Mouse (Mus musculus) ovary, adult 18-20 months (tissue): ENCODE measurements around the gene Vwa3a.
A peak's percentile ranks its signal among the peaks of the same experiment; 100 is the strongest.

Source experiments
- DNase-seq: peaks from one replicate; pipeline ENCODE4 v3.0.0; 2022; ENCODE audit warnings: low spot score, mixed read lengths

Vwa3a gene

GRCm38 (mm10) chr7:120746821-120747220 lies 7.7 kb downstream of the Vwa3a start:
- no peak for DNase-seq

DNA sequence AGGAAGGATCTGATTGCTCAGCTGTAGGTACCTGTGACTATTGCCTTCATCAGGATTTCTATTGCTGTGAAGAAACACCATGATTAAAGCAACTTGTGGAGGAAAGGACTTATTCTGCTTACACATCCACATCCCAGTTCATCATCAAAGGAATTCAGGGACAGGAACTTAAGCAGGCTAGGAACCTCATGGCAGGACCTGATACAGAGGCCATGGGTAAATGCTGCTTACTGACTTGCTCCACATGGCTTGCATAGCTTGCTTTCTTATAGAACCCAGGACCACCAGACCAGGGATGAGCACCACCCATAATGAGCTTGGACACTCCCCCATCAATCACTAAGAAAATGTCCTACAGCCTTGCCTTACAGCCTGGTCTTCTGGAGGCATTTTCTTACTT lies 9.4 kb downstream of the Vwa3a start:
- no peak for DNase-seq

DNA sequence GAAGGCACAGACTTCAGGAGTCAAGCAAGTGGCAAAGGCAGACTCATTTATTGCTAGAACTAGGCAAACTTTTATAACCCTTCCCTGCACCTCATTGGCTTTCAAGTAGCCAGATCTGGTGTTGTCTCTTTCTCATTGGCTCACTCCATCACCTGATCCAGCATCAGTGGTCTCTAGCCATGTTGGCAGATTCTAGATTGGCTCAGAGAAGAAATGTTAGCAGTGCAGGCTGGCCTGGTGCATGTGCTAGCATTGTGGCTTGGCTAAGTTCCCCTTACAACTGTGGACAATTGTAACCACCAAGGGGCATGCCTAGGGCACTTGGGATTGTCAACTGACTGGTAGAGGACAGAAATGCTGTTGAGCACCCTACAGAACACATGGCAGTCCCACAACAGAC lies 12.2 kb downstream of the Vwa3a start:
- no peak for DNase-seq

DNA sequence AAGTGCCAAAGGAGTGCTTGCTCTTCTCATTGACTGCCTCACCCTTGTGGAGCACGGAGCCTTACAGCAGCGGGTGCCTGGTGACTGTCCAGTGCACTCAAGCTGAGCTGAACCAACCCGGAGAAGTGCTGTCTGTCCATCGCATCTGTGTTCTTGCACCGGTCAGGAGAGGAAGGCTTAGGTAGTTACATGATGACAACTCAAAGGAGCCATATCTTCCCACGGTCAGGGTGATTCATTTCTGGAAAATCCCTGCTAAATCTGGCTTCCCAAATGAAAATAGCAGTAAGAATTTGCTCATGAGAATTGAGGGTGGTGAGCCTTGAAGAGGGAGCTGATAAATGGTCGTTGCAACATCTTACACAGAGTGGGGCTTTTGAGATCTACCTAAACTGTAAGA lies 12.8 kb downstream of the Vwa3a start:
- no peak for DNase-seq

- peak; percentile 38 for DNase-seq
These were observed 15.6 kb downstream of the Vwa3a start for GRCm38 (mm10) chr7:120754671-120755070.

- no peak for DNase-seq
These were observed 28.3 kb downstream of the Vwa3a start for GRCm38 (mm10) chr7:120767369-120767768.

DNA sequence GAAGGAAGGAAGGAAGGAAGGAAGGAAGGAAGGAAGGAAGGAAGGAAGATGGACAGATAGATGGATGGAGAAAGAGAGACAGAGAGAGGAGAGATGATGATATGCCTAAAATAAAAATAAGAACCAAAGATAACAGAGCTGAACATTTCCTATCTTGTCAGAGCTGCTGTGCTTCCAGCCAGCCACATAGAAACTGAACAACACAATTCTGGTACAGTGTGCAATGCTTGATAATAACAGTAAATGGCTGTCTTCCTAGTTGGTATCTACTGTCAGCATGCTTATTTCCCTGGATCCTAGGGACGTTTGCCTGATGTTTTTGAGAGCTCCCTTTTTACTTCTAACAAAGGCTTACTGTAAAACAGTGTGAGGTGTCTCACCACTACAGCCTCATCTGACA lies 32.3 kb downstream of the Vwa3a start:
- DNase-seq: no peak

DNA sequence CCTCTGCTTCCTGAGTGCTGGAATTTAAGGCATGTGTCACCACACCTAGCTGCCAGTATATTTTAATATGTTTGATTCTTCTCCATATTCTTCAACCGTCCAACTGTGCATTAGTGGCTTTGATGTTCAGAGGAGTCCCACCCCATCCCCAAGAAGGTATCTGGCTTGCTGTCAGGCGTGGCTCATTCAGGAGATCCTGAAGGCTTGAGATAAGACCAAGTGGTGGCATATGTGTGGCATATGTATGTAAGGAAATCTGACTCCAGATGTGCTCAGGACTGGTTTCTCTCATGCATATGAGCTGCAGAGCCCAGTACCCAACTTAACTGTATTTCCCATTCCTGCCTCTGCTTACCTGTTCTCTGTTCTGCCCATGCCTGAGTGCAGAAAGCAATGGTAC lies 38.9 kb downstream of the Vwa3a start:
- no peak for DNase-seq

DNA sequence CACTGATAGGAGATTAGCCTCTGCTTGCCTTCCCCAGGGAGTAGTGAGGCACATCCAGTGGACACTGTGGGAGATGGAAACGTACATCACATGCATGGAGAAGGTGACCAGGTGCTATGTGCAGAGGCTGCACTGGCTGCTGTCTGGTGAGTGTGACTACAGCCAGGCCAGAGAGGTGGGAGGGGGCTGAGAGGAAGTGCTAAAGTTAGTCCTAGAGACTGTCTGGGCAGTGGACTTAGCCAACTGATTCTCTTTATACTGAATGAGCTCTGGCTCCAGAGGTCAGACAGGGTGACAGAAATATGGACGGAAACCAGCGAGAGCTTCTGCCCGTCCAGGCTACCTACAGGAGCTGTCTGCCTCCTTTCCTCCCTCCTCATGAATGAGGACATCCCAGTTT lies 56.4 kb downstream of the Vwa3a start:
- DNase-seq: no peak

DNA sequence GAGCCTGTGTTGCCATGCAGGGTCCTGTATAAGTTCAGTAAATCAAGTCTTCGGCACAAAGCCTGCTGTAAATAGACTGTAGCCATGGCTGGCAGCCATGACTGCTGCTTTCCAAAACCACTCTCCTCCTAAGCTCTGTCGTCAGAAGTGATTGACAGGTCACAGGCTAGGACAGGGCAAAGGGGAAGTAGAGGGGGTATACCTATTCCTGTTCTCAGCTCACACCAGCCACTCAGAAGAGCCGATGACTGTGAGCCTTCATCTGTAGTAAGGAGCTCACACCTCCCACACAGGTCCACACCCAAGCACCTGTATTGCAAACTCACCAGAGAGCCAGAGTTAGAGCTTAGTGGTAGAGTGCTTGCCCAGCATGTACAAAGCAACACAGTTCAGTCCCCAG lies 57.3 kb downstream of the Vwa3a start:
- no peak for DNase-seq

GRCm38 (mm10) chr7:120803268-120803667 lies 64.2 kb downstream of the Vwa3a start:
- DNase-seq: no peak

DNA sequence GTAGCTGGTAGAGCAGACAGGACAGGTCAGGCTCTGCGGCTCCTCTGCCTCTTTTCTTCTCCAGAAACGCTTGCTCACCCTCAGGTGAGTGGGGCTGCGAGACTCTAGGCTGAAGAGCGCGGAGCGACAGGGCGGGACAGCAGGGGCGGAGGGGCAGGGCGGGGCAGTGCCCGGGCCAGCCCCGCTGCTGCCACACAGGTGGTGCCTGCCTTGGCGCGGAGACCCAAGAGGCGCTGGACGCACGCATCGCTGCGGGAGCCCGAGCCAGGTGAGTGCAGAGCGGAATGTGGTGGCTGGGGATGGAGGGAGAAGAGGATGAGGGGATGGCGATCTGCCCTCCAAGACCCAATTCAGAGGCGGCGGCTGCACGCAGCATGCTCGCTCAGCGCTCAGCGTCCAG lies 70.6 kb downstream of the Vwa3a start:
- DNase-seq: no peak

GRCm38 (mm10) chr7:120811834-120812415 lies 72.8 kb downstream of the Vwa3a start, which contains the start of gene Gm5737:
Gene Gm5737, plus strand, starts transcription at chr7:120812365.
- DNase-seq: no peak

DNA sequence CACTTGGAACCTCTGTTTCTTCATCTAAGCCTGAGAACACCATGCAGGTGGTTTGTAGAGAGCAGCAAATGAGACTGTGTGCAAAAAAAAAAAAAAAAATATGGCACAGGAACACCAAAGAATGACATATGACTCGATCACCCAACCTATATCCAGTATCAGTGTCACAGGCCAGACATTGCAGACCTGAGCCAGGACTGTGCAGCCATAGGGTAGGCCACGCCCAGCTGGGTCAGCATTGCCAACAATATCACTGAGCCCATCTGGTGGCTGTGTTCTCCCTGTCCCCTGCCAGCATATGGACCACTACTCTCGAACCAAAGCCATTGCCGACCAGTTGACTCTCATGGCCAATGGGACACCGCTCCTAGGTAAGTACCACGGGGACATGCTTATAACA lies 78.4 kb downstream of the Vwa3a start:
- DNase-seq: no peak

DNA sequence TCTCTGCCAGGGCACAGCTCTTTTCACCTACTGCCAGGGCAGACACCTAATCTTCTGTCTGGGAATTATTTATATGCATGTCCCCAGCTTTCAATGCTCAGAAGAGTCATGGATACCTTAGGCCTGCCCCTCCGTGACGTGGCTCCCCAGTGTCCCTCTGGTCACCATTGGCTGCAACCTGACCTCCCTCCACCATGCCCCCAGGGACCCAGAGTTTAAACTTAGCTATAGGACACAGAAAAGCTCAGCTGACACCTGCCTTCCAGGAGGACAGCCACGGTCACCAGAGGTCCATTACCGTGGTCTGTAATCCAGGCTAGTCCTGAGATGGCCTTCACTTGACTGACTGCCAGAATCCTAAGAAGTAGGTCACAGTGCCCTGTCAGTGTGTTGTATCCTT lies 80.3 kb downstream of the Vwa3a start:
- DNase-seq: no peak

- DNase-seq: peak; percentile 27
These were observed 84.1 kb downstream of the Vwa3a start for GRCm38 (mm10) chr7:120823248-120823647.

DNA sequence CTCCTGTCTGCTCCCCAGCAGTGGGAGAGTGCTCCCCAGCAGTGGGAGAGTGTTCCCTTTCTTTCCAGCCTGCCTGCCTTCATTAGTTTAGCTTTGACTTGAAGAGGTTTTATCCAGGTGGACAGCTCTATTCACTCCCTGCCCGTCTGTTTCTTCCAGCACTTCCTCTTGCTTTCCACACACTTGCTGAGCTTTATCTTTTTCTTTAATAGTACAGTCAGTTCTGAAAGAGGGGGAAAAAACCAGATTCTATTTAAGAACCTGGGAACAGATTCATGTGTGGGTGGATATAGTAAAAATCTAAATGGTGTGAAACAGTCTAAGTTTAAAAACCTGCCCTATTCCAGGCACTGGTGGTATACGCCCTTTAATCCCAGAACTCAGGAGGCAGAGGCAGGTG lies 86.0 kb downstream of the Vwa3a start:
- DNase-seq: no peak

- DNase-seq: no peak
These were observed 87.3 kb downstream of the Vwa3a start for GRCm38 (mm10) chr7:120826408-120826807.

GRCm38 (mm10) chr7:120830431-120831381 lies 91.6 kb downstream of the Vwa3a start:
- DNase-seq: peak; percentile 19

- no peak for DNase-seq
These were observed 95.3 kb downstream of the Vwa3a start for GRCm38 (mm10) chr7:120834426-120834825.

DNA sequence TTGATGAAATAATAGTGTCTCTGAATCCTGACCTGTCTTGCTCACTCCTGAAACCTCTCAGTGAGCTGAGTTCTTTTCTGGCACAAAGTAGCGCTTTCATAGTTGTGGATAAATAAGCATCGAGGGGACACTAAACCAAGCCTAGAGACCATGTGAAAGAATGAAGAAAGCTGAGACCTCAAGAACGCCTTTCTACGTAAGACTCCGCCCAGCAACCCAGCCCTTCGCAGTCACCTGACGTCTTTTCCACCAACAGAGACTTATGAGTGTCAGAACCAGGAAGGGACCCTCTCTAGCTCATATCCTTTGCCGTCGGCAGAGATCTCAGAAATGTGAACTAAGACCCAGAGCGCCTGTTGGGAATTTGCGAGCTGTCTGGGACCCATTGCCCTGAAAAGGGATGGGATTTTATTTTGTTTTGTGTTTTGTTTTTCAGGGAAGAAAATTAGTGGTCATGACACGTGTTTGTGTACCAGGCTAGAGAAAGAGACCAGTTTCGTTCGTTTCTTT lies 95.8 kb downstream of the Vwa3a start:
- peak; percentile 68 for DNase-seq

GRCm38 (mm10) chr7:120835449-120836359 lies 96.6 kb downstream of the Vwa3a start:
- DNase-seq: peak; percentile 81
